Mouse (Mus musculus): Measurements from ENCODE around the gene Ano1. TPM values are rescaled to one million over a fixed set of nuclear protein-coding genes. Genes with fewer than 3 reads are reported as not detected.

Ano1 gene
- polyA plus RNA-seq, 1 experiment from 2014 or later, result not detected

DNA sequence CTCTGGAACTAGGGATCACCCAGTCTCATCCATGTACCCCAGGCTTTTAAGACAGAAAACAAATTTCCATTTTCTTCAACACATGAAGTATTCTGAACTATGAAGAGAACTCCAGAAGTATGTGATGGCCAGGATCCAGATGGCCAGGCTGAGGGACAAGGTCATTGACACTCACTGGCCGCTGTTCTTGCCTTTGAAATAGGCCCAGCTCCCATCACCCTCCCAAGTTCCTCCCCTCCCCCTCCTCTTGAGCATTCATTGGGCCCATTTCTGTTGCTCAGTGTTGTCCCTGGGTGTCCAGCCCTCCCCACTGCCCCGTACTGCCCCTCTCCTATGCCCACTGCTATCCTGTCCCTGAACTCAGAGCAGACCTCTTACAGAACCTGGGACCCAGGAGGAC lies 2.9 kb upstream of the Ano1 start:
- H3K4me3 ChIP-seq (ENCODE audit: inconsistent target), result no peak overlapping the region
- H3K79me2 ChIP-seq (ENCODE audit: inconsistent target), result no peaks in the 10 kb centered on the region
- H3K36me3 ChIP-seq (ENCODE audit: inconsistent target), result no peaks in the 10 kb centered on the region
- 96% methylated on average over 2 of the region's 2 CpGs for WGBS (ENCODE audit: missing documents)
- H3K27ac ChIP-seq, result no peak overlapping the region

GRCm38 (mm10) chr7:144753657-144754031 lies 1.9 kb upstream of the Ano1 start:
- H3K36me3 ChIP-seq (ENCODE audit: inconsistent target), result no peaks in the 10 kb centered on the region
- WGBS (ENCODE audit: missing documents), result 96% methylated on average over 8 of the region's 9 CpGs
- H3K4me3 ChIP-seq (ENCODE audit: inconsistent target), result no peak overlapping the region
- H3K79me2 ChIP-seq (ENCODE audit: inconsistent target), result no peaks in the 10 kb centered on the region
- no peak overlapping the region for H3K27ac ChIP-seq

GRCm38 (mm10) chr7:144752919-144753656 lies 1.3 kb upstream of the Ano1 start:
- Histone ChIP-seq H3K27ac (no peak overlapping the region), H3K79me2 (ENCODE audit: inconsistent target) (no peaks in the 10 kb centered on the region), H3K36me3 (ENCODE audit: inconsistent target) (no peaks in the 10 kb centered on the region), H3K4me3 (ENCODE audit: inconsistent target) (no peak overlapping the region)
- WGBS (ENCODE audit: missing documents), result 87% methylated on average over 13 of the region's 14 CpGs

- H3K36me3 ChIP-seq (ENCODE audit: inconsistent target), result no peaks in the 10 kb centered on the region
- H3K79me2 ChIP-seq (ENCODE audit: inconsistent target), result no peaks in the 10 kb centered on the region
- 89% methylated on average over 2 of the region's 2 CpGs for WGBS (ENCODE audit: missing documents)
- H3K4me3 ChIP-seq (ENCODE audit: inconsistent target), result no peak overlapping the region
- H3K27ac ChIP-seq, result no peak overlapping the region
These were observed 4.0 kb downstream of the Ano1 start for GRCm38 (mm10) chr7:144747756-144748155.

DNA sequence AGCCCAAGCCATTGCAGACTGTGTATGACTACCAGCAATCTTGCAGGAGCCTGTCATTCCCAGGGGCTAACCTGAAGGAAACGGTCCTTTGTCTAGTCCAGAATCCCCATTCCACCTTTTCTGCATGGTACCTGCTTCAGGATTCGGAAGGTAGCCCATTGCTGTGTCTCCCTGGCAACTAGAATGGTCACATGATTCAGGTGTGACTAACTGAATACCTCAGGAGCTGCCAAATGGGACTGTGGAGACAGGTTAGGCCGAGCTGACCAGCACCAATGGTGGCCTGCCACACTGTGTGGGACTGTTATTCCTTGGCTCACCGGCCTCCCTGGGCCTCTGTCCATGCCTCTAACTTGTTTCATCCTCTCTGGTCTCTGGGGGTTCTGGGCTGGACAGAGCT lies 5.3 kb downstream of the Ano1 start:
- H3K79me2 ChIP-seq (ENCODE audit: inconsistent target), result no peaks in the 10 kb centered on the region
- no peak overlapping the region for H3K27ac ChIP-seq
- H3K4me3 ChIP-seq (ENCODE audit: inconsistent target), result no peak overlapping the region
- 87% methylated on average over 4 of the region's 4 CpGs for WGBS (ENCODE audit: missing documents)
- no peaks in the 10 kb centered on the region for H3K36me3 ChIP-seq (ENCODE audit: inconsistent target)

DNA sequence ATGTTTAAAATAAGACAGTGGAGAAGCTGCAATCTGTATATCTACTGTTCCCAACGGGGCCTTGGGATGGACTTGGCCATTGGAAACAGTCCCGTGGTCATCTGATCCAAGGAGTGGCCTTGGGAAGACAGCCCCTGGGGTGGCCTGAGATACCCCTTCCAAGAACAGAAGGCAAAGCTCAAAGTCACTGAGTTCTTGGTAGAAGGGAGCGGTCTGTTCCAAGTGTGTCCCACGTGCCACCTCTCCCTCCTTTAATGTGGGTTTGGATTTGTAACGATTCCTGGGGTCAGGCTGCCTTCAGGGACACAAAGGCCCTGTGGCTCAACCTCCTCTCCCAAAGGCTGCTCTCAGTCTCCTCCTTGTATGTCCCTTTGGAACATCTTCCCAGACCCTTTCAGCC lies 7.9 kb downstream of the Ano1 start:
- Histone ChIP-seq H3K27ac (no peak overlapping the region), H3K79me2 (ENCODE audit: inconsistent target) (no peaks in the 10 kb centered on the region), H3K36me3 (ENCODE audit: inconsistent target) (no peaks in the 10 kb centered on the region), H3K4me3 (ENCODE audit: inconsistent target) (no peak overlapping the region)
- 91% methylated on average over 5 of the region's 5 CpGs for WGBS (ENCODE audit: missing documents)

- Histone ChIP-seq H3K4me3 (ENCODE audit: inconsistent target) (no peak overlapping the region), H3K27ac (no peak overlapping the region), H3K36me3 (ENCODE audit: inconsistent target) (no peaks in the 10 kb centered on the region), H3K79me2 (ENCODE audit: inconsistent target) (no peaks in the 10 kb centered on the region)
- WGBS (ENCODE audit: missing documents), result 90% methylated on average over 7 of the region's 7 CpGs
These were observed 11.1 kb downstream of the Ano1 start for GRCm38 (mm10) chr7:144740643-144741042.

- 66% methylated on average over 3 of the region's 3 CpGs for WGBS (ENCODE audit: missing documents)
- Histone ChIP-seq H3K4me3 (ENCODE audit: inconsistent target) (no peak overlapping the region), H3K79me2 (ENCODE audit: inconsistent target) (no peaks in the 10 kb centered on the region), H3K27ac (no peak overlapping the region), H3K36me3 (ENCODE audit: inconsistent target) (no peaks in the 10 kb centered on the region)
These were observed 12.0 kb downstream of the Ano1 start for GRCm38 (mm10) chr7:144739810-144740209.

GRCm38 (mm10) chr7:144738357-144738798 lies 13.4 kb downstream of the Ano1 start:
- Histone ChIP-seq H3K27ac (no peak overlapping the region), H3K36me3 (ENCODE audit: inconsistent target) (no peaks in the 10 kb centered on the region), H3K4me3 (ENCODE audit: inconsistent target) (no peak overlapping the region), H3K79me2 (ENCODE audit: inconsistent target) (no peaks in the 10 kb centered on the region)
- 4% methylated on average over 28 of the region's 33 CpGs for WGBS (ENCODE audit: missing documents)

GRCm38 (mm10) chr7:144731897-144732291 lies 19.9 kb downstream of the Ano1 start:
- H3K27ac ChIP-seq, result no peak overlapping the region
- 74% methylated on average over 4 of the region's 4 CpGs for WGBS (ENCODE audit: missing documents)

DNA sequence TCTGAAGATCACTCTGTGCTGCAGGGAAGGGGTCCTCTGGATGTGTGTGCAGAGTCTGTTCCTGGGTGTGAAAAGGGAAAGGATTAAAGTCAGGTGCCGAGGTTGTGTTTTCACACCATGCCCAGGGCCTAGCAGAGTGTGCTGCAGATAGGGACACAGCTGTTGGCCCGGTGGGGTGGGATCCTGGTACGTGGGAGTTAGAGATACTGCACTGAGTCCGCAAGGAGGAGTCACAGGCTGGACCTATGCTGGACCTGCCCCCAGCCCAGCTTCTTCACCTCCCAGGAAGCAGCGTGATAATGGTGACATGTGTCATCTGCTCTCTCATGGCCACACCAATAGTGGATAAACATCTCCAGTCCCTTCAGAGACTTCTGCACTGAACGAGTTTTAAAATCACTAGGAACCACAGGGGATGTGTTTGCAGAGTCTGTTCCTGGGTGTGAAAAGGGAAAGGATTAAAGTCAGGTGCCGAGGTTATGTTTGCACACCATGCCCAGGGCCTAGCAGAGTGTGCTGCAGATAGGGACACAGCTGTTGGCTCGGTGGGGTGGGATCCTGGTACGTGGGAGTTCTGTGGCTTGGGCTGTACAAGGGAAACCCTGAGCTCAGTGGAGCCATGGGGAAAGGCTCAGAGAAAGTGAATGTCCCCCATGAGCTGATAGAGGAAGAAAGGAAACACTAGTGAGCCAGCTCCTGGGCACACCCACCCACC lies 20.4 kb downstream of the Ano1 start:
- no peak overlapping the region for H3K27ac ChIP-seq
- H3K4me3 ChIP-seq (ENCODE audit: inconsistent target), result no peak overlapping the region
- H3K79me2 ChIP-seq (ENCODE audit: inconsistent target), result no peaks in the 10 kb centered on the region
- no peaks in the 10 kb centered on the region for H3K36me3 ChIP-seq (ENCODE audit: inconsistent target)
- 85% methylated on average over 8 of the region's 9 CpGs for WGBS (ENCODE audit: missing documents)

More at GRCm38 (mm10) chr7:144731897-144732291, 19.9 kb downstream of the Ano1 start:
- no peaks in the 10 kb centered on the region for H3K79me2 ChIP-seq (ENCODE audit: inconsistent target)
- H3K36me3 ChIP-seq (ENCODE audit: inconsistent target), result no peaks in the 10 kb centered on the region
- H3K4me3 ChIP-seq (ENCODE audit: inconsistent target), result no peak overlapping the region

GRCm38 (mm10) chr7:144724283-144724682 lies 27.5 kb downstream of the Ano1 start:
- Histone ChIP-seq H3K27ac (no peak overlapping the region), H3K4me3 (ENCODE audit: inconsistent target) (no peak overlapping the region), H3K79me2 (ENCODE audit: inconsistent target) (no peaks in the 10 kb centered on the region), H3K36me3 (ENCODE audit: inconsistent target) (no peaks in the 10 kb centered on the region)
- WGBS (ENCODE audit: missing documents), result 60% methylated on average over 1 of the region's 1 CpGs

GRCm38 (mm10) chr7:144719956-144720355 lies 31.8 kb downstream of the Ano1 start:
- no peaks in the 10 kb centered on the region for H3K79me2 ChIP-seq (ENCODE audit: inconsistent target)
- no peaks in the 10 kb centered on the region for H3K36me3 ChIP-seq (ENCODE audit: inconsistent target)
- no peak overlapping the region for H3K27ac ChIP-seq
- 100% methylated on average over 3 of the region's 4 CpGs for WGBS (ENCODE audit: missing documents)
- no peak overlapping the region for H3K4me3 ChIP-seq (ENCODE audit: inconsistent target)

DNA sequence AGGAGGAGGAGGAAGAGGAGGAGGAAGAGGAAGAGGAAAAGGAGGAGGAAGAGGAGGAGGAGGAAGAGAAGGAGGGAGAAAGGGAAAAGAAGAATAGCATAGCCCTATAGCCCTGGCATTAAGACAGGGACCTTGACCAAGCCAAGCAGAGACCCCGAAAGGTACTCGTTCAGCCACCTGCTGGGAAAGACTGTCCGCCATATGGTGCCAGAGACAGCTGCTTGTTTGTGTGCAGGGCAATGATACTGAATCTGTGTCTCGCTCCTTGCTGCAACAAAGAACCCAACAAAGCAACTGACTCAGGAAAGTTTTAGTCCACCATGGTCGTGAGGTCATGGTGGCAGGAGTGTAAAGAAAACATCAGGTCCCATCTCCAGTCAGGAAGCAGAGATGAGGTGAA lies 34.0 kb downstream of the Ano1 start:
- 92% methylated on average over 5 of the region's 5 CpGs for WGBS (ENCODE audit: missing documents)
- H3K36me3 ChIP-seq (ENCODE audit: inconsistent target), result no peaks in the 10 kb centered on the region

GRCm38 (mm10) chr7:144697870-144698269 lies 53.9 kb downstream of the Ano1 start:
- 53% methylated on average over 9 of the region's 9 CpGs for WGBS (ENCODE audit: missing documents)
- Histone ChIP-seq H3K79me2 (ENCODE audit: inconsistent target) (no peaks in the 10 kb centered on the region), H3K4me3 (ENCODE audit: inconsistent target) (no peak overlapping the region)

More for the DNA sequence above, 34.0 kb downstream of the Ano1 start:
- Histone ChIP-seq H3K27ac (no peak overlapping the region), H3K79me2 (ENCODE audit: inconsistent target) (no peaks in the 10 kb centered on the region), H3K4me3 (ENCODE audit: inconsistent target) (no peak overlapping the region)

More at GRCm38 (mm10) chr7:144697870-144698269, 53.9 kb downstream of the Ano1 start:
- H3K36me3 ChIP-seq (ENCODE audit: inconsistent target), result no peaks in the 10 kb centered on the region
- H3K27ac ChIP-seq, result no peak overlapping the region
